Mouse (Mus musculus): Measurements from ENCODE around the gene Gm10306. TPM values are rescaled to one million over a fixed set of nuclear protein-coding genes. Genes with fewer than 3 reads are reported as not detected.

Gene Gm10306
- polyA plus RNA-seq, 1 experiment from 2014 or later, result 0.55 TPM

DNA sequence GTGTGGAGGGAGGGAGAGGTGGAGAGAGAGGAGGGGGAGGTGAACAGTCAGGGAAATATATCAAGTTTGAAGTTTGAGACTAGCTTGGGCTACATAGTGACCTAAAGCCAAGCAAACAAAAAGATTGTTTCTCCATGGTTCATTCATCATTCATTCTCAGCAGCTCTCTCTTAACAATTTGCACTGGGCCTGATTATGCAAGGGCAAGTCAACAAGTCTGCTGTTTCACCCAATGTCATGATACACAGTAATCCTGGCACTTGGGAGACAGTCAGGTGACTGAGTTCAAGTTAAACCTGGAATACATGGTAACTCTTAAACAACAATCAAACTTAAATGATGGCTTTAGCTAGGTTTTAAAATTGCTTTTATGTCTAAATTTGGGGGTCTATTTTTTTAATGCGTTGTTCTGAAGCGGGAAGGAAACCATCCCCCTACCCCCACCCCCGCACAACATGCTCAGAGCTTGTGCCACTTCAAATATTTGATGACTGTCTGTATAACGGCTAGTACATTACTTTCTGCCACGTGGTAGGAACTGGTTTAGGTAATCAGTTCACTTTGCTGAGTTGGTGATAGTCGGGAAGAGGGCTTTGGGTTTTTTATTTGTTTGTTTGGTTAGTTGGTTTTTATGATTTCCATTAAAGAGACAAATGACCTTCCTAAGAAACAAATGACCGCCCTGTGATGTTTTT lies 5.8 kb downstream of the Gm10306 start:
- no peak overlapping the region for H3K9ac ChIP-seq
- no peak overlapping the region for H3K4me3 ChIP-seq (replicated peaks)
- no peaks in the 10 kb centered on the region for H3K36me3 ChIP-seq (replicated peaks)
- ATAC-seq (ENCODE audit: low FRiP score), result no peak
- WGBS, result 80% methylated on average over 7 of the region's 7 CpGs
- H3K9me3 ChIP-seq, result no peaks in the 10 kb centered on the region
- no peaks in the 10 kb centered on the region for H3K27me3 ChIP-seq
- H3K4me1 ChIP-seq, result no peaks in the 10 kb centered on the region
- H3K27ac ChIP-seq, result no peak overlapping the region
- H3K4me2 ChIP-seq, result no peak overlapping the region

- H3K4me3 ChIP-seq (replicated peaks), result no peak overlapping the region
- H3K4me2 ChIP-seq, result no peak overlapping the region
- peaks cover 2% of the 10 kb centered on the region for H3K36me3 ChIP-seq (replicated peaks)
- H3K4me1 ChIP-seq, result no peaks in the 10 kb centered on the region
- H3K27ac ChIP-seq, result no peak overlapping the region
- no peaks in the 10 kb centered on the region for H3K9me3 ChIP-seq
- no peak overlapping the region for H3K9ac ChIP-seq
- no peaks in the 10 kb centered on the region for H3K27me3 ChIP-seq
- ATAC-seq (ENCODE audit: low FRiP score), result no peak
Observed at GRCm38 (mm10) chr4:94564297-94564696, 8.0 kb downstream of the Gm10306 start.

DNA sequence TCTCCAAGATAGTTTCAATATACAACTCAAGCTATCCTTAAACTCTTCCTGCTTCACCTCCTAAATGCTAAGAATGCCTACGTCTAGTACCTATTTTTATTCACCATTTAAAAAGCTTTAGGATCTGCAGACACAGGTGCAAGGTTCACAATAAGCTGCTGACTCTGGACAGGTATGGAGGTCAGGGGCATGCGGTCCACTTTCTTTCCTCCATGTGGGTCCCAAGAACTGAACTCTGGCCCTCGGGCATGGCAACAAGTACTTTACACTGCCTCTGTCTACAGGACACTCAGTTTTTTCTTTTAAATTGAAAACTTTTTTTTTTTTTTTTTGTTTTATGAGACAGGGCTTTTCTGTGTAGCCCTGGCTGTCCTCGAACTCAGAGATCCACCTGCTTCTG lies 16.3 kb downstream of the Gm10306 start:
- Histone ChIP-seq H3K9me3 (no peaks in the 10 kb centered on the region), H3K4me2 (no peak overlapping the region), H3K27ac (no peak overlapping the region), H3K36me3 (replicated peaks) (peaks cover 40% of the 10 kb centered on the region), H3K4me1 (no peaks in the 10 kb centered on the region), H3K9ac (no peak overlapping the region), H3K27me3 (no peaks in the 10 kb centered on the region), H3K4me3 (replicated peaks) (no peak overlapping the region)
- no peak for ATAC-seq (ENCODE audit: low FRiP score)
- WGBS, result 97% methylated on average over 4 of the region's 4 CpGs

DNA sequence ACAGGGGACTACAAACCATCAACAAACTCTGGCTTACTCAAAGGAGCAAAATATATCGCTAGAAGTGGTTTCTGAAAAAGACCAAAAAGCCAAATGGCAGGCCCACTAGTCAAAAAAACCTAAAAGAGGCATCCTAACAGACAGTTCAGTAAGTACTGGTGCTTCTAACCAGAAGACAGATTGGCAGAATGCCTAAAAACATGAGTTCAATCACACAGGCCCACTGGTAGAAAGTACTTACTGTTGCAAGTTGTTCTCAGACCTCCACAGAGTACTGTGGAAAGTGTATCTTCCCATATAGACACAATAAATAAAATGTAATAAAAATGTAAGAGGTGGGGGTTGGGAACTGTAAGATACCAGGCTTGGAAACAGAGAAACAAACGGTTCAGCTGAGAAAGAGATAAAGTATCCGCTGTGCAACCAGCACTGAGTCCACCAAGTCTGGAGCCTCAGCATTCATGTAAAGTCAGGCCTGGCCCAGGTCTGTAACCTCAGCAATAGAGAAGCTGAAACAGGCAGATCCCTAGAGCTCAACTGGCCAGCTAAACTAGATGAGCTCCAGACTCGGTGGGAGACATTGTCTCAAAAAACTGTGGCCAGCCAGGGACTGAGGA lies 35.5 kb downstream of the Gm10306 start:
- H3K4me3 ChIP-seq (replicated peaks), result no peak overlapping the region
- H3K27ac ChIP-seq, result no peak overlapping the region
- no peak for ATAC-seq (ENCODE audit: low FRiP score)
- no peak overlapping the region for H3K4me2 ChIP-seq
- H3K9me3 ChIP-seq, result no peaks in the 10 kb centered on the region
- H3K27me3 ChIP-seq, result no peaks in the 10 kb centered on the region
- 87% methylated on average over 4 of the region's 4 CpGs for WGBS
- no peaks in the 10 kb centered on the region for H3K4me1 ChIP-seq
- no peak overlapping the region for H3K9ac ChIP-seq
- no peaks in the 10 kb centered on the region for H3K36me3 ChIP-seq (replicated peaks)

DNA sequence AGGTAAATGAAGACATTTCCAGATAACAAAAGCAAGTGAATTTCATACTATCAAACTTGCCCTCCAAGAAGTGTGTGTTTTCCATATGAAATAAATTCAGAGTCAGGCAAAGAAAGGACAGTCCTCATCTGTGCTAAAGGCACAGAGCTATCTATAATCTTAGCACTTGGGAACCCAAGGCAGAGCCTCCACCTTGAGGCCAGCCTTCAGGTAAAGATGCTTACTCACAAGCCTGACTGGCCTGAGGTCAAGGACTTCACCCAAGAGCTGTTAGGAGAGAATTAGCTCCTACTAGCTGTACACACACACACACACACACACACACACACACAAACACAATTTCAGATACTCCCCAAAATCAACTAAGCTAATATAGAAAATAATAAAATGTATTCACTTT lies 36.4 kb downstream of the Gm10306 start:
- H3K4me3 ChIP-seq (replicated peaks), result no peak overlapping the region
- H3K4me2 ChIP-seq, result no peak overlapping the region
- H3K9me3 ChIP-seq, result no peaks in the 10 kb centered on the region
- no peak overlapping the region for H3K27ac ChIP-seq
- H3K9ac ChIP-seq, result no peak overlapping the region
- H3K27me3 ChIP-seq, result no peaks in the 10 kb centered on the region
- no peaks in the 10 kb centered on the region for H3K36me3 ChIP-seq (replicated peaks)
- ATAC-seq (ENCODE audit: low FRiP score), result no peak
- H3K4me1 ChIP-seq, result no peaks in the 10 kb centered on the region

DNA sequence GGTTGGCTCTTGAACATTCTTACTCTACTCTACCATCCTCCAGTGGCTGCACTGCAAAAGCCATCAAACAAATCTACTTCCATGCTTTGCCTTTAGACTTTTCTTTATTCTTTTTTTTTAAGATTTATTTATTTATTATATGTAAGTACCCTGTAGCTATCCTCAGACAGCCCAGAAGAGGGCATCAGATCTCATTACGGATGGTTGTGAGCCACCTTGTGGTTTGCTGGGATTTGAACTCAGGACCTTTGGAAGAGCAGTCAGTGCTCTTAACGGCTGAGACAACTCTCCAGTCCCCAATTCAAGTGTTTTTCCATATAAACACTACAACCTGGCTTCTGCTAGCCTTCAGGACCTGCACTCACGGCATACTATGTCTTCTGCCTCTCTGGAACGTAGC lies 45.0 kb downstream of the Gm10306 start:
- WGBS, result 90% methylated on average over 4 of the region's 4 CpGs

DNA sequence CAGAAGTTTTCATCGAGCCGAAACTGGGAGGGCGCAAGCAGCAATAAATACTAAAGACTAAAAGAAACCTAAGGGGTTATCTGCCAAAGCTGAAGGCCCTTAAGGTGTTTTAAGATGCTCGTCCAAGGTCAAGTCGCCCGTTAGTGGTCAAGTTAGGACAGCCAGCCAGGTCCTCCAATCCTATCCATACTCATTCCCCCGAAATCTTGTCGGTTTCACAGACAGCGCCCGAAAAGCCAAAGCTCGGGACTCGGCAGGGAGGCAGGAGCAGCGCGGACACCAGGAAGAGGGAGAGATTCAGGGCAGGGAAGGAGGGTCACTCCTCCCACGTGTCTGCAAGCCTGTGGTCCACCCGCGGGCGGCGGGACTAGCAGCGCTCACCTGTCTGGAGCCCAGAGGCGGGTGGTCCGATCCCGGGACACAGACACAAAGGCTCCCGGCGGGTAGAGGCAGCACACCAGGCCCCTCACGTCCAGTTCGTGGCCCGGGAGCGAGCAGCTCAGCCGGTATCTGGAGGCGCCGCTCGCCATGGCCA lies 46.2 kb downstream of the Gm10306 start:
- Histone ChIP-seq H3K9me3 (no peaks in the 10 kb centered on the region), H3K4me3 (replicated peaks) (peak overlapping the region; percentile 81), H3K4me1 (peaks cover 24% of the 10 kb centered on the region), H3K27ac (peak overlapping the region; percentile 90), H3K4me2 (peak overlapping the region; percentile 70), H3K36me3 (replicated peaks) (no peaks in the 10 kb centered on the region), H3K9ac (peak overlapping the region; percentile 86), H3K27me3 (no peaks in the 10 kb centered on the region)
- ATAC-seq (ENCODE audit: low FRiP score), result no peak; the same call in 1 of the 2 replicates
- WGBS, result under 1% methylated on average over 33 of the region's 33 CpGs

More for the DNA sequence above, 45.0 kb downstream of the Gm10306 start:
- H3K9ac ChIP-seq, result no peak overlapping the region
- peak overlapping the region; percentile 81; the same call in 1 of the 2 replicates for H3K4me3 ChIP-seq (replicated peaks)
- ATAC-seq (ENCODE audit: low FRiP score), result no peak
- no peaks in the 10 kb centered on the region for H3K27me3 ChIP-seq
- no peak overlapping the region for H3K27ac ChIP-seq
- no peaks in the 10 kb centered on the region for H3K9me3 ChIP-seq
- peak overlapping the region; percentile 70 for H3K4me2 ChIP-seq
- H3K36me3 ChIP-seq (replicated peaks), result no peaks in the 10 kb centered on the region
- H3K4me1 ChIP-seq, result peaks cover 24% of the 10 kb centered on the region

DNA sequence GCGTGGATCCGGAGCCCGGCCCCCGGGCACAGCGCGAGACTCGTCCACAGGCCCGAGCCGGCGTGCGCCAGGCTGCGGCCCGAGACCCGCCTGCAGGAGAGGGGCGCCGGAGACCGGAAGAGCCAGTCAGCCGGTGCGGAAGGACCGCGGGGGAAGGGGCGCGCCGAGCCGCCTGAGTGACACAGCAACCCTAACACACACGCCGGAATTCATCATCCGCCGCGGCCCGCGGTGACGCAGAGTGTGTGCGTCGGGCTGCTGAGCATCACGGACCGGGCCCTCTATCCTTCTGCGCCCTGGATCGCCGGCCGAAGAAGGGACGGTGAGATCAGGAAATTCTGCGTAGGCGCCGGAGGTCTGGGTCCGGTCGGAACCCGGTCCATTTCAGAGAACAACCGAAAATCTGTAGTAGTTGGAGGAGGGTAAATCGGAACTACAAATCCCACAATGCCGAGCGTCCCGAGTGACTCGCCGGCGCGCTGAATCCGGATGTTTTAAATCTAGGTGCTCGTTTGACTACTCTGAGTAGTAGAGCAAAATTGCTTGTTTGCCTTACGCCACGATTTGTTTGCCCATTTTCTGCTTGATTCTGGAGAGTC lies 46.8 kb downstream of the Gm10306 start, which contains the start of gene Plaa:
Plaa (minus strand) TSS at position 214 of the 599 bp plus-strand sequence.
- Histone ChIP-seq H3K9me3 (no peaks in the 10 kb centered on the region), H3K4me1 (peaks cover 24% of the 10 kb centered on the region), H3K27ac (peak within 1 kb of the TSS; percentile 90), H3K27me3 (no peaks in the 10 kb centered on the region), H3K36me3 (replicated peaks) (no peaks in the 10 kb centered on the region), H3K4me2 (peak within 1 kb of the TSS; percentile 75), H3K9ac (peak within 1 kb of the TSS; percentile 86), H3K4me3 (replicated peaks) (peak within 1 kb of the TSS; percentile 81)
- ATAC-seq (ENCODE audit: low FRiP score), result peak; percentile 99
- under 1% methylated on average over 61 of the region's 61 CpGs for WGBS

DNA sequence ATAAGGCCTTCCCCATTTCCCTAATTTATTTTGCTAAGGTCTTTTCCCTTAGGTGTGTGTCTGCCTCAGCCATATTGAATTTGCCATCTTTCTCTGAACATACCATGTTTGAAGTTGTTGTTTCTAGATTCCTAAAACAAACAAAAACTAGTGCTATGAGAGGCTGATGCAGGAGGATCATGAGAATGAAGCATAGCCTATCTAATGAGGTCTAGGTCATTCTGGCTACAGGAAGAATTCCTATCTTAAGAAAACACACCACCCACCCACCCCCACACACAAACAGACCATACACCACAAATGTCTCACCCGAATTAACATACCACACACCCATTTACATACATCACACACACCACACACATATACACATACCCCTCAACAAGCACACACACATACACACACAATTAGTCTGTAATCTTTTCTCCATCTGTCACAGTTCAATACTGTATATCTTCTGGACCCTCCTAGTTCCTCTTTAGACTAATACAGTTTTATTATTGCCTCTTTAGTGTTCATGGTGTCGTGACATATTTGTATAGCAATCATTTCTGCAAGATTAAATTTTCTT lies 48.2 kb downstream of the Gm10306 start:
- Histone ChIP-seq H3K4me1 (peaks cover 24% of the 10 kb centered on the region), H3K9me3 (no peaks in the 10 kb centered on the region), H3K27ac (no peak overlapping the region), H3K27me3 (no peaks in the 10 kb centered on the region), H3K4me2 (0 out of 2 replicates have a peak overlapping the region, but pooled peaks have one; percentile 75), H3K9ac (no peak overlapping the region), H3K36me3 (replicated peaks) (no peaks in the 10 kb centered on the region), H3K4me3 (replicated peaks) (no peak overlapping the region)
- ATAC-seq (ENCODE audit: low FRiP score), result no peak
- 91% methylated on average over 2 of the region's 2 CpGs for WGBS

- Histone ChIP-seq H3K4me3 (replicated peaks) (no peak overlapping the region), H3K27me3 (no peaks in the 10 kb centered on the region), H3K27ac (no peak overlapping the region), H3K4me2 (no peak overlapping the region), H3K4me1 (peaks cover 24% of the 10 kb centered on the region), H3K9me3 (no peaks in the 10 kb centered on the region), H3K36me3 (replicated peaks) (no peaks in the 10 kb centered on the region), H3K9ac (no peak overlapping the region)
- WGBS, result 89% methylated on average over 2 of the region's 2 CpGs
- no peak for ATAC-seq (ENCODE audit: low FRiP score)
Observed at GRCm38 (mm10) chr4:94605591-94605990, 49.2 kb downstream of the Gm10306 start.

All from forebrain, embryonic 12.5 days (tissue).